Mouse (Mus musculus): Measurements from ENCODE around the gene Pmel. TPM values are rescaled to one million over a fixed set of nuclear protein-coding genes. Genes with fewer than 3 reads are reported as not detected.

Gene Pmel
- polyA plus RNA-seq, 1 experiment = 0.67 TPM

DNA sequence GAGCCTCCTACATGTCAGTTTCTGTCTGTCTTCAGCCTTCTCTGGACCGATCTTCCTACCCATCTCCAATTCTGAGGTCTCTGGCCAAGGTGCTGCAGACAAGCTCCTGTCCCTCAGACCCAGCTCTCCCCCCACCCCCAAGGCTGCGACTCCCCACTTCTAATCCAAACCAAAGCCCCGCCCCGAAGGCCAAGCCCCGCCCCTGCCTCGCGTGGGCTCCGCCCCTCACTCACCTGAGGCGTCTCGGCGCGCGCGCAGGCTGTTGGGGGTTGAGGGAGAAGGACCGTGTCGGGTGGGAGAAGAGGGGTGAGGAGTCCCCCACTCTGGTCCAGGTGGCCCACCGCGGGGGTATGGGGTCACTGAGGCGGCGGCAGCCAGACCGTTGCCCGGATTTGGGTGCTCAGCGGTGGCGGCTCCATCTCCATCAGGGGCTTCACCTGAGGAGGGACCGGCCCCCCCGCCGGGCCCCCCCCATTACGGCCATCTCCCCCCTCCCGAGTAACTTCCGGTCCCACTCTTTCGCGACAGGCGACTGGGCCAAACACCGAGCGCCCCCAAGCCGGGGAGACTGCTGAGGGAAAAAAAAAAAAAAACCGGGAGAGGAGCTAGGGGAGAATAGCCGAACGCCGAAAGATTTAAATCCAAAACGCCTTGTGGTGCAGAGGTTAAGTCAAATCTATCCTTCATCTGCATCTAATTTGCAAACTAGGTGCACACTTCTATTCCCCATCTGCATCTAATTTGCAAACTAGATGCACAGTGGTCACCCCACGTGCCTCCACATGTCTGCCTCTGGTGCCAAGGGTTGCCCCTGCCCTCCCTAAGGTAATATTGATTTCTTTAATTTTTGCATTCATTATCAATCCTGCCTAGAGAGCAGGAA is 35.0 kb upstream of the Pmel start:
- H3K4me3 ChIP-seq (ENCODE audit: insufficient read depth, low read length) = peak overlapping the region; percentile 53
- no peak overlapping the region for H3K27ac ChIP-seq (ENCODE audit: insufficient read depth, low read depth, low read length)
- TF ChIP-seq CTCF (IDR thresholded peaks at IDR 0.05; ENCODE audit: low read depth, low read length) = no peak
- TF ChIP-seq POLR2A (IDR thresholded peaks at IDR 0.05; ENCODE audit: borderline replicate concordance, low read depth, low read length) = no peak
- H3K4me1 ChIP-seq (ENCODE audit: control insufficient read depth, insufficient read depth, low read length) = peaks cover 4% of the 10 kb centered on the region

DNA sequence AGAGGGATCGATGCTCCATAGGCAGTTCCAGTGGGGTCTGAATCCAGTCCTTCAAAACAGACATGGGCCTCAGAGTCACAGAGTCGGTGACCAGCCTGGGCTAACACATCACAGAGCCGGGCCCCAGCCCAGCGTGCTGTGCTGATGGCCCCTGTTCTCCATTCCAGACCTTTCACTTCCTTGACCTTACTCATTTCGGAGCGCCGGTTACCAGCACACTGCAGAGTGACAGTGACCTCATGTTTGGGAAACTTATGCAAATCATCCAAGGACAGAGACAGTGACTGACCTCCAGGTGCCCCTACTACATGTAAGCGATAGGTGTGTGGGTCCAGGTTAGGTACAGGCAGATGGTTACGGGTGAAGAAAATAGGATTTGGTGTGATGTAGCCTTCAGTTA is 32.8 kb upstream of the Pmel start:
- Histone ChIP-seq H3K4me3 (ENCODE audit: insufficient read depth, low read length) (no peak overlapping the region), H3K4me1 (ENCODE audit: control insufficient read depth, insufficient read depth, low read length) (peaks cover 4% of the 10 kb centered on the region), H3K27ac (ENCODE audit: insufficient read depth, low read depth, low read length) (no peak overlapping the region)
- TF ChIP-seq CTCF (IDR thresholded peaks at IDR 0.05; ENCODE audit: low read depth, low read length) (no peak), POLR2A (IDR thresholded peaks at IDR 0.05; ENCODE audit: borderline replicate concordance, low read depth, low read length) (no peak)

DNA sequence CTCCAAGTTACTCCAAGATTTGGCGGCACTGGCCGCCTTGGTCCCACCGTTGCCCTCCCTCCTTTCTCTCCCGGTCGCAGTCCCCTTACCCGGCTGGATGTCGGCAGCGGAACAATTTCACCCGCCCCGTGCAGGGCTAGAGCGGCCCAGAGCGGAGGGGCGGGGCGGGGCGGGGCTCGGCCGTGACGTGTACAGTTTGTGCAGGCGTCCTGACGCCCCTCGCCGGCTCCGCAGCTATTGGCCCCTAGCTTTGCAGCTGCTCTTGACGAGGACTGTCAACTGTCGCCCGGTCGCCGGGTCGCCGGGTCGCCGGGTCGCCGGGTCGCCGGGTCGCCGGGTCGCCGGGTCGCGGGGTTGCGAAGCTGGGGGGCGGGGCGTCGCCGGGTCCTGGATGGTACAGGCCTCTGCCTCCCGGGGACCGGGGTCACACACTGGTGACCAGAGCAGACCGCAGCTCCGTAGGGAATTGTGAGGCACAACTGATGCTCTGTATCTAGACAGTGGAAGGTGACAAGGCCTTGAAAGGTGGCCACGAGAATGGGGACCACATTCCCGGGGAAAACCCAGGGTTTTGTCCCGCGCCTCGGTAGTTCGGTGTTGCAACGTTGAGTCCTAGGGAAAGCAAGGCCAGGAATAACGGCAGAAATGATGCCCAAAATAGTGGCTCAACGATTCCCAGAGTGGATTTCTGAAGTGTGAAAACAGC is 30.1 kb upstream of the Pmel start, which contains the start of gene Suox:
TSS of gene Suox (minus strand) at position 311 of the 706 bp plus-strand sequence.
- no peak within 1 kb of the TSS for H3K27ac ChIP-seq (ENCODE audit: insufficient read depth, low read depth, low read length)
- H3K4me1 ChIP-seq (ENCODE audit: control insufficient read depth, insufficient read depth, low read length) = peaks cover 4% of the 10 kb centered on the region
- TF ChIP-seq POLR2A (IDR thresholded peaks at IDR 0.05; ENCODE audit: borderline replicate concordance, low read depth, low read length) (no peak), CTCF (IDR thresholded peaks at IDR 0.05; ENCODE audit: low read depth, low read length) (no peak)
- H3K4me3 ChIP-seq (ENCODE audit: insufficient read depth, low read length) = peak within 1 kb of the TSS; percentile 82

DNA sequence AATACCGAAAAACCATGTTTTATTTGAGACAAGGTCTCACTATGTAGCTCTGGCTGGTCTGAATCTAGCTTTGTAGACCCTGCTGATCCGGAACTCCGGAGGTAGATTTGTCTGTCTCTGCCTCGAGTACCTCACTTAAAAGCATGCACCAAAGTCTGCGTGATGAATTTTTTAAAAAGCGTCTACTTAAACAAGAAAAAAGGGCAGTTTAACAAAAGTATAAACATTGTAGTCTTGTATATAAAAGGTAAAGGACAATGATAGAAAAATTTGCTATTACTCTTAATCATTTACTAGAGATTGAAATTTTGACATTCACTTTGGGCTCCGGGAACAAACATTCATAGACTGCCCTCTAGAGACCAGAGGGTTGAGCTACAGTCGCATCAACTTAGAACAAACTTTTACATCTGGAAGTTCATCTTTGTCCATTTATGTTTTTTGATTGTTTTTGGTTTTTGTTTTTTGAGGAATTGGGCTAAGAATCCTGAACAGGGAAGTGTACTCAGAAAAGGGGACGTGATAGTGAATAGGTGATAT is 29.5 kb upstream of the Pmel start:
- TF ChIP-seq POLR2A (IDR thresholded peaks at IDR 0.05; ENCODE audit: borderline replicate concordance, low read depth, low read length) (no peak), CTCF (IDR thresholded peaks at IDR 0.05; ENCODE audit: low read depth, low read length) (no peak)
- Histone ChIP-seq H3K4me1 (ENCODE audit: control insufficient read depth, insufficient read depth, low read length) (peaks cover 4% of the 10 kb centered on the region), H3K4me3 (ENCODE audit: insufficient read depth, low read length) (peak overlapping the region; percentile 82), H3K27ac (ENCODE audit: insufficient read depth, low read depth, low read length) (no peak overlapping the region)

DNA sequence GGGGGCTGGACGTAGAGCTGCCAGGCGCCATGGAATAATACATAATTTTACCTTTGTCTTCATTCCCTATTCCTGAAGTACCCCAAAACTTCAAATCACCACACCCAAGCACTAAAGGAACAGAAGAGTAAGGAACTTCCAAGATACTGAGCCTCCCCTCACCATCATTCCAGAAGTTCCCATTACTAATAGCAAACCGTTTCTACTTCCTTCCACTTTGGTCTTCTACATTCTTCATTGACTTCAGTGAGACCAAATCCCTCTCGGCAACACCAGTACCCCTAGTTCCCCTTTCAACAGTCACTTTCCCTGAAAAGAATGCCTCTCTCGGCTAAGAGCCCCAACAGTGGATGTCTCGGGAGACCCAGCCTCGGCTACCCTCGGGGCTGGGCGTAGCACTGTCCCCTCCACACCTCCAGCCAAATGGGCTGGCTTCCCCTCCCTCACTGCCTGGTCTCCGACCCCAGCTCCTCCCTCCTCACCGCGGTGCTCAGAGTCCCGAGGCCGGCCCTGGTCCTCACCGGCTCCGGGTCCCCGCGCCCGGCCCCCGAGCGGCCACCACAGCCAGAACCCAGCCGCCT is 8.5 kb upstream of the Pmel start:
- H3K4me1 ChIP-seq (ENCODE audit: control insufficient read depth, insufficient read depth, low read length) = peaks cover 18% of the 10 kb centered on the region

DNA sequence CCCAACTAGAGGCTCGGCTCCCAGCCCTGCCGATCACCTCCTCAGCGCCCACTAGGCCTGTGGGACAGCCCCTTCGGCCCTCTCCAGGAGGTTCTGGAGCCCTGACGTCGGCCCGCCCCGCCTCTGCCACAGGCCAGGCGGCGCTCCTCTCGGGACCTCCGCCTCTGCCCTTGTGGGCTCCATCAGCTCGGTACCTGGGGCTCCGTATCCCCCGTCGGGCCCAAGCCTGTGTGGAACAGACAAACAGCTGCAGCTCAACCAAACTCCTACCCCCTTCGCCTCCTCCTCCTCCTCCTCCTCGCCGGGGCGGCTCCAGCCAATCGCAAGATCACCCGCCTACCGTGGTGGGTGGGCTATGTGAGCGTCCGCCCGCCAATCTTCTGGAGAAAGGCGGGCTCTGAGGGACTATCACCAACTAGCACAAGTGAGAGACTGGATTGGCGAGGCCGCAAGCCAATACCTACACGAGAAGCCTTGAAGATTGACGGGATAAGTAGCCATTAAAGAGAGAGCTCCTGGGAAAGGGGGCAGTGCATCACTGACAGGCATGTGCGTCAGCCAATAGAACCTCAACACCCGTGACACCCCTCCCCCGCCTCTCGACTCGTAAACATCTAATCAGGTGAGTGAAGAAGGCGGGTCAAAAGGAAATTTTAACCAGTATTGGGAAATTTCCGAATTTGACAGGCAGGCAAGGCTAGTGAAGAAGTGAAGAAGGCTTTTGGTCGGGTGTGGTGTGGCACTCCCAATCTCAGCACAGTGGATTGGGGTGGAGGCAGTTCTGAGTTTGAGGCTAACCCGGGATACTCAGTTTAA is 7.8 kb upstream of the Pmel start, which contains the start of gene Rab5b:
TSS of gene Rab5b (minus strand) at position 273 of the 816 bp plus-strand sequence.
- TF ChIP-seq CTCF (IDR thresholded peaks at IDR 0.05; ENCODE audit: low read depth, low read length) (no peak), POLR2A (IDR thresholded peaks at IDR 0.05; ENCODE audit: borderline replicate concordance, low read depth, low read length) (no peak)
- Histone ChIP-seq H3K4me3 (ENCODE audit: insufficient read depth, low read length) (peak within 1 kb of the TSS; percentile 72), H3K27ac (ENCODE audit: insufficient read depth, low read depth, low read length) (peak within 1 kb of the TSS; percentile 75), H3K4me1 (ENCODE audit: control insufficient read depth, insufficient read depth, low read length) (peaks cover 18% of the 10 kb centered on the region)

More for the DNA sequence above, 8.5 kb upstream of the Pmel start:
- peak overlapping the region; percentile 75 for H3K27ac ChIP-seq (ENCODE audit: insufficient read depth, low read depth, low read length)
- TF ChIP-seq POLR2A (IDR thresholded peaks at IDR 0.05; ENCODE audit: borderline replicate concordance, low read depth, low read length) (no peak), CTCF (IDR thresholded peaks at IDR 0.05; ENCODE audit: low read depth, low read length) (no peak)
- peak overlapping the region; percentile 72 for H3K4me3 ChIP-seq (ENCODE audit: insufficient read depth, low read length)

DNA sequence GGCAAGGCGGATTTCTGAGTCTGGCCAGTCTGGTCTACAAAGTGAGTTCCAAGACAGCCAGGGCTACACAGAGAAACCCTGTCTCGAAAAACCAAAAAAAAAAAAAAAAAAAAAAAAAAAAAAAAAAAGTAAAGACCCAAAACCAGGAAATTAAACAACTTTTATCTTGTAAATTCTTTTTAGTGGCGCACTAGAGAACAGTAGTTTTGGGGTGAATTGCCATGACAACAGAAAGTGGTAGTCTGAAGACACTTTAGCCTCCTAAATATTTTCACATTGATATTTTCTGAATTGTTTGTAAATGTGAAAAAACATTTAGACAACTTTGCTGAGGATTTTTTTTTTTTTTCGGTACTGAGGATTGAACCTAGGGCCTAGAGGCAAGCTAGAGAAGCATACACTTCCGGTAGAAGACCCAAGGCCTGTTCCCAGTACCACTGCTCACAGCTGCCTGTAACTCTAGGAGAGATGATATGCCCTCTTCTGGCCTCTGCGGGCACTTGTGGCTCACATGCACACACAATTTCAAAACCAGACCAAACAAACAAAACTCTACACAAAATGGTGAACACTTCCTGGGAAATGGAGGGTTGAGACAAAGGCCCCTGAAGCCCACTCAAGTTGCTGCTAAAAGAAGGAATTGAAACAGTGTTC is 6.8 kb upstream of the Pmel start:
- Histone ChIP-seq H3K4me1 (ENCODE audit: control insufficient read depth, insufficient read depth, low read length) (peaks cover 17% of the 10 kb centered on the region), H3K4me3 (ENCODE audit: insufficient read depth, low read length) (no peak overlapping the region)

DNA sequence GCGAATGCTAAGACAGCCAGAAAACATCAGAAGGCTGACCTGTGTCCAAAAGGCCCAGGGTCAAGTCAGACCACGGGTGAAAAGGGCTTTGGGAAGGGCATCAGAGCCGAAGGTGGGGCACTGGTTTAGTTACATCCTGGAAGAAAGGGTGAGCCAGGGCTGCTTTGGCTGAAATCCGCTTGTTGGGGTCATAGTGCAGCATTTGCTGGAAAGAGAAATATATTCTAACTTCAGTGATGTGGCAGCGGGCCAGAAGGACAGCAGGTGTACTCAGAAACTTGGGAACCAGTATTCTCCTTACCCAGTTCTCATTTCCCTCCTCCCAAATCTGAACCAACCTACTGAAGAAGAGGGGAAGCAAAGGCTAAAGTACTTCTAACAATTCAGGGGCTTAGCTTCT is 5.0 kb upstream of the Pmel start:
- TF ChIP-seq POLR2A (IDR thresholded peaks at IDR 0.05; ENCODE audit: borderline replicate concordance, low read depth, low read length) (no peak), CTCF (IDR thresholded peaks at IDR 0.05; ENCODE audit: low read depth, low read length) (no peak)
- H3K4me3 ChIP-seq (ENCODE audit: insufficient read depth, low read length) = no peak overlapping the region
- H3K4me1 ChIP-seq (ENCODE audit: control insufficient read depth, insufficient read depth, low read length) = peaks cover 23% of the 10 kb centered on the region
- no peak overlapping the region for H3K27ac ChIP-seq (ENCODE audit: insufficient read depth, low read depth, low read length)

More for the DNA sequence above, 6.8 kb upstream of the Pmel start:
- TF ChIP-seq CTCF (IDR thresholded peaks at IDR 0.05; ENCODE audit: low read depth, low read length) = no peak
- no peak for TF ChIP-seq POLR2A (IDR thresholded peaks at IDR 0.05; ENCODE audit: borderline replicate concordance, low read depth, low read length)
- peak overlapping the region; percentile 70 for H3K27ac ChIP-seq (ENCODE audit: insufficient read depth, low read depth, low read length)
